ENCODE assay signal across 8 mouse cellular contexts in the genomic region with DNA sequence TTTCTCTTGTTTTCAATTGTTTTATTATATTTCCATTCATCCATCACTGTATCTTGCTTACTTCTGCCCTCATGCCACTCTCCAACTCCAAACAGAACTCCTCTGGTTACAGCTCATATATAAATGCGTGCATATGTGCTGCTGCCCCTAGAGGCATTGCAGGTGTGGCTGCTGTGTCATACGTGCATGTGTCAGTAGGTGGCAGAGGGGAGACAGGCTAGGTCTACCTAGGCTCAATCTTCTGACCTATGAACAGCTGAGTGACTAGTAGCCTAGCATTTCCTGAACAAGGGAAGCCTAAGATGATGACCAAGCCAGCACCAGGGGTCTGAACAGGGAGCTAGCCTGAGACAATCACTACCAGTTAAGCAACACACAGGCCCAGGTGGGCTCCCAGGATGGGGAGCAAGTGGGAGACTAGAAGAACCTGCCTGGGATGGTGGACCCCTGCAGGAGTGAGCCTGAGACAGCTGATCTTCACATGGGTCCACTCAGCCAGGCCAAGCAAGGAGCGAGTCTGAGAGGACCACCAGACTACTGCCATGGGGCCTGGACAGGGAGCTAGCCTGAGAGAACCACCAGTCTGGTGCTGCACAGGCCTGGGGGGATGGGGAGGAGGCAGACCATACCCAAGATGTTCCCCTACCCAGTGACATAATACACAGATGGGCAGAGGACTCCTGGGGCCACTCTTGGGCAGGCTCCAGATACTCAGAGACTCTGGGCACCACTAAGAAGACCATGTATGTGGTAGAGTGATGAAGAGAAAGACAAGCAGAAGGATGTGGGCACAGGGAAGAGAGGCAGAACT. TPM values are rescaled to one million over a fixed set of nuclear protein-coding genes. Genes with fewer than 3 reads are reported as not detected.
DNase-seq lines count a peak whose midpoint lies in the region; ATAC-seq lines count a peak whose summit lies in the region.

No protein-coding gene starts in this region.

- no peak overlapping the region for H3K4me3 ChIP-seq in forebrain, embryonic 12.5 days (replicated peaks)
- H3K4me3 ChIP-seq in forebrain, embryonic 11.5 days (ENCODE audit: low read depth, low read length), result no peak overlapping the region
- H3K4me3 ChIP-seq in forebrain, embryonic 14.5 days (ENCODE audit: low read depth, low read length), result no peak overlapping the region
- H3K4me3 ChIP-seq in lung, embryonic 16.5 days (ENCODE audit: low read length), result no peak overlapping the region

- no peak overlapping the region for H3K4me2 ChIP-seq in forebrain, embryonic 12.5 days
- H3K4me2 ChIP-seq in forebrain, embryonic 11.5 days (ENCODE audit: low read depth, low read length, severe bottlenecking), result no peak overlapping the region
- H3K4me2 ChIP-seq in forebrain, embryonic 14.5 days (ENCODE audit: low read length), result no peak overlapping the region
- no peak overlapping the region for H3K4me2 ChIP-seq in lung, embryonic 16.5 days (ENCODE audit: low read depth, low read length)

- H3K36me3 ChIP-seq in forebrain, embryonic 12.5 days (replicated peaks), result no peaks in the 10 kb centered on the region
- H3K36me3 ChIP-seq in forebrain, embryonic 11.5 days (ENCODE audit: control insufficient read depth, insufficient read depth, low read length), result no peaks in the 10 kb centered on the region
- H3K36me3 ChIP-seq in forebrain, embryonic 14.5 days (ENCODE audit: control insufficient read depth, insufficient read depth, low read length), result no peaks in the 10 kb centered on the region
- no peaks in the 10 kb centered on the region for H3K36me3 ChIP-seq in lung, embryonic 16.5 days (ENCODE audit: control insufficient read depth, insufficient read depth, low read length)

- no peak for DNase-seq in forebrain, embryonic 11.5 days (ENCODE audit: low spot score)
- peak; percentile 56 for DNase-seq in MN1 (ENCODE audit: low spot score)
- DNase-seq in forebrain, embryonic 14.5 days (ENCODE audit: low spot score), result peak; percentile 49
- peak; percentile 71 for DNase-seq in kidney, adult 11 months
- peak; percentile 51 to 66 for DNase-seq in spleen, adult 18-20 months
- no peak for DNase-seq in frontal cortex, postnatal 36 days (ENCODE audit: low spot score in 2 of 2)

- WGBS in forebrain, embryonic 12.5 days, result 52% methylated on average over 3 of the region's 3 CpGs
- 61% methylated on average over 3 of the region's 3 CpGs for WGBS in forebrain, embryonic 11.5 days
- WGBS in forebrain, embryonic 14.5 days, result 47% methylated on average over 3 of the region's 3 CpGs
- WGBS in lung, embryonic 16.5 days, result 39% methylated on average over 3 of the region's 3 CpGs

- ATAC-seq in forebrain, embryonic 12.5 days (ENCODE audit: low FRiP score), result peak; percentile 51; the same call in 1 of the 2 replicates
- ATAC-seq in forebrain, embryonic 11.5 days (replicated peaks; ENCODE audit: low FRiP score), result no peak
- peak; percentile 64; the same call in 1 of the 2 replicates for ATAC-seq in forebrain, embryonic 14.5 days
- ATAC-seq in lung, embryonic 16.5 days (ENCODE audit: low read depth), result peak; percentile 63

- H3K27me3 ChIP-seq in forebrain, embryonic 12.5 days, result no peaks in the 10 kb centered on the region
- no peaks in the 10 kb centered on the region for H3K27me3 ChIP-seq in forebrain, embryonic 11.5 days (ENCODE audit: control insufficient read depth, insufficient read depth, low read length)
- no peaks in the 10 kb centered on the region for H3K27me3 ChIP-seq in forebrain, embryonic 14.5 days (replicated peaks; ENCODE audit: control insufficient read depth, insufficient read depth, low read length)
- H3K27me3 ChIP-seq in lung, embryonic 16.5 days (ENCODE audit: control insufficient read depth, insufficient read depth, low read depth, low read length), result no peaks in the 10 kb centered on the region

- H3K9me3 ChIP-seq in forebrain, embryonic 12.5 days, result no peaks in the 10 kb centered on the region
- no peaks in the 10 kb centered on the region for H3K9me3 ChIP-seq in forebrain, embryonic 11.5 days (ENCODE audit: control insufficient read depth, low read length)
- H3K9me3 ChIP-seq in forebrain, embryonic 14.5 days (replicated peaks; ENCODE audit: control insufficient read depth, low read length), result no peaks in the 10 kb centered on the region
- no peaks in the 10 kb centered on the region for H3K9me3 ChIP-seq in lung, embryonic 16.5 days (ENCODE audit: control insufficient read depth, low read length)

- H3K27ac ChIP-seq in forebrain, embryonic 12.5 days, result no peak overlapping the region
- no peak overlapping the region for H3K27ac ChIP-seq in forebrain, embryonic 11.5 days (ENCODE audit: low read depth, low read length)
- no peak overlapping the region for H3K27ac ChIP-seq in forebrain, embryonic 14.5 days (ENCODE audit: low read depth, low read length)
- H3K27ac ChIP-seq in lung, embryonic 16.5 days (ENCODE audit: low read length), result no peak overlapping the region; the same call in 1 of the 2 replicates

- H3K4me1 ChIP-seq in forebrain, embryonic 12.5 days, result peaks cover 7% of the 10 kb centered on the region
- H3K4me1 ChIP-seq in forebrain, embryonic 11.5 days (replicated peaks; ENCODE audit: control insufficient read depth, insufficient read depth, low read length), result no peaks in the 10 kb centered on the region
- peaks cover 12% of the 10 kb centered on the region for H3K4me1 ChIP-seq in forebrain, embryonic 14.5 days (ENCODE audit: control insufficient read depth, insufficient read depth, low read length)
- H3K4me1 ChIP-seq in lung, embryonic 16.5 days (replicated peaks; ENCODE audit: control insufficient read depth, insufficient read depth, low read length), result peaks cover 33% of the 10 kb centered on the region

- no peak overlapping the region for H3K9ac ChIP-seq in forebrain, embryonic 12.5 days
- no peak overlapping the region for H3K9ac ChIP-seq in forebrain, embryonic 11.5 days (ENCODE audit: low read length)
- H3K9ac ChIP-seq in forebrain, embryonic 14.5 days (ENCODE audit: low read length), result no peak overlapping the region
- no peak overlapping the region for H3K9ac ChIP-seq in lung, embryonic 16.5 days (ENCODE audit: low read length)

RNA-seq across cellular contexts. Expression of a gene that starts 17.5 kb away (rescaled TPM):
- polyA plus RNA-seq in forebrain, embryonic 12.5 days (2016; fragmentation: Nextera tagmentation; extraction: Ambion mirVana), result 52.6 and 54.1 TPM in 2 replicates
- polyA plus RNA-seq in forebrain, embryonic 11.5 days (2014; fragmentation: Nextera tagmentation; extraction: Ambion mirVana), result 49.5 and 59.4 TPM in 2 replicates
- polyA plus RNA-seq in forebrain, embryonic 14.5 days (2014; fragmentation: Nextera tagmentation; extraction: Ambion mirVana), result 25.3 and 29.2 TPM in 2 replicates
- 29.1 and 33.8 TPM in 2 replicates for polyA plus RNA-seq in lung, embryonic 16.5 days (2015; fragmentation: Nextera tagmentation; extraction: Ambion mirVana)

Comparison
In these comparisons a context has a peak if more than half of its experiments do, and no peak if none do; other contexts are left out.
1. DNase-seq: peak in MN1 (single experiment), forebrain, embryonic 14.5 days (single experiment), kidney, adult 11 months (single experiment) and spleen, adult 18-20 months (2 of 2); none in forebrain, embryonic 11.5 days (single experiment) and frontal cortex, postnatal 36 days (0 of 2).